Mouse (Mus musculus): ENCODE results near the gene Sdc4.

DNA sequence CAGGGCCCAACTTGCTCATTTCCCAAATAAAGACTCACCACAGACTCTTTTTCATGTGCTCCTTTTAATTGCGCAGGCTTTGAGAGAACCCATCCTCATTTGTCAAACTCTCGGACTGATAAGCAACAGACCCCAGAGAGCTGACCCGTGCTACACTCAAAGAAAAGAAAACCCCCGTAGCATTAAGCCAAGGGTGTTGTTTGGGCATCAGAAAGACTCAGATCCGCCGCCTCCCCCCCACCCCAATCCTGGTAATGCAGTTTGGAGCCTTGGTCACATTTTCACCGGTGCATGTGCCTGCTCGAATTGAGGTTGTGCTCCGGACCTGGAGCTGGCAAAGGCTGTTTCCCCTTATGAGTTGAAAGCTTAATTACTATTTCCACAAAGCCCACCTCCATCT, 38.6 kb downstream of the Sdc4 start, which contains the start of gene Matn4:
- no peak for TF ChIP-seq CTCF (conservative IDR thresholded peaks at IDR 0.05; ENCODE audit: low read length)
- TF ChIP-seq NANOG (IDR thresholded peaks at IDR 0.05; ENCODE audit: borderline replicate concordance, low read length) = no peak
- no peak for TF ChIP-seq POU5F1 (IDR thresholded peaks at IDR 0.05; ENCODE audit: borderline replicate concordance, low read length)
